ENCODE assay signal across 9 mouse cellular contexts in the genomic region with DNA sequence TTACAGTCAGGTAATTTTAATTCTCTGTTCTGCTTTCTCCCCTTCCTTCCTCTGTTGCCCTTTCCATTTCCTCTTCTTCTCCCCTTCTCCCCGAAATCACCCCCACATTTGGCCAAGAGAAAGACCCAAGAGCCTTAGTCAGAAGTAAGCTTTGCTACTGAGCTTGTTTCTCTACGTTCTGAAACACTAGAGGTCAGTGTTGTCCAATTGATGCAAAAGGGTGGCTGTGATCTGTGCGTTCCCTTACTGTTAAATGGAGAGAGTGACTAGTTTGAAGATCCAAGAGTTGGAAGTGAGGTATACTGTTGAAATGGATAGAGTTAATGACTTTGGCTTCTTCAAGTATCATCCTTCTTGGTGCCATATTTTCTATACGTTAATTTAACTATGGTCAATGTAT. TPM values are rescaled to one million over a fixed set of nuclear protein-coding genes. Genes with fewer than 3 reads are reported as not detected.
DNase-seq lines count a peak whose midpoint lies in the region; ATAC-seq and TF ChIP-seq lines count a peak whose summit lies in the region.
"Had no signal": no experiment of that assay in that cellular context is flagged by ENCODE, and none has a peak within 500 bp of the region (broad histone marks: within the 10 kb centered on the region; RNA-seq: fewer than 3 reads in every experiment).

No protein-coding gene starts in this region.

- no peaks in the 10 kb centered on the region for H3K9me3 ChIP-seq in embryonic facial prominence, embryonic 14.5 days (ENCODE audit: control insufficient read depth, low read length)

- no peak for TF ChIP-seq POLR2A in heart, adult 2 months (IDR thresholded peaks at IDR 0.05; ENCODE audit: insufficient read depth, low read depth, low read length)

- H3K9ac ChIP-seq in heart, adult 2 months (ENCODE audit: low read depth, low read length) = no peak overlapping the region
- no peak overlapping the region for H3K9ac ChIP-seq in embryonic facial prominence, embryonic 14.5 days (ENCODE audit: low read depth, low read length)

- no peak for TF ChIP-seq EP300 in heart, adult 2 months (IDR thresholded peaks at IDR 0.05; ENCODE audit: insufficient read depth, low read depth, low read length)

- H3K4me3 ChIP-seq in heart, adult 2 months = no peak overlapping the region
- H3K4me3 ChIP-seq in embryonic facial prominence, embryonic 14.5 days (ENCODE audit: low read depth, low read length) = no peak overlapping the region

- ATAC-seq in embryonic facial prominence, embryonic 14.5 days (ENCODE audit: low read depth) = no peak

- 0 out of 2 replicates have a peak, but pooled peaks have one; percentile 6 for TF ChIP-seq CTCF in heart, adult 2 months (IDR thresholded peaks at IDR 0.05)

- no peaks in the 10 kb centered on the region for H3K4me1 ChIP-seq in heart, adult 2 months (ENCODE audit: control insufficient read depth, insufficient read depth, low read length)
- no peaks in the 10 kb centered on the region for H3K4me1 ChIP-seq in embryonic facial prominence, embryonic 14.5 days (ENCODE audit: control insufficient read depth, insufficient read depth, low read length)

- no peaks in the 10 kb centered on the region for H3K27me3 ChIP-seq in heart, adult 2 months (ENCODE audit: control insufficient read depth, insufficient read depth, low read length)
- no peaks in the 10 kb centered on the region for H3K27me3 ChIP-seq in embryonic facial prominence, embryonic 14.5 days (replicated peaks; ENCODE audit: control insufficient read depth, insufficient read depth, low read length)

- DNase-seq in heart, adult 2 months = no peak
- DNase-seq in heart, postnatal 4 days = no peak
- DNase-seq in ES-CJ7 (ENCODE audit: low read depth, low spot score) = peak; percentile 71
- DNase-seq in embryonic facial prominence, embryonic 14.5 days (ENCODE audit: low spot score) = peak; percentile 22
- peak; percentile 66 to 67 for DNase-seq in left cerebral cortex, postnatal 14 days (ENCODE audit: low spot score in 2 of 2)
- DNase-seq in gastrocnemius, adult 8-10 months (ENCODE audit: low spot score in 2 of 2) = no peak
- DNase-seq in adrenal gland, adult 8-10 months = no peak
- no peak for DNase-seq in lung, postnatal 14 days

- intact Hi-C loops in heart, adult 2 months (cut with DNase I) = no loop called here
- intact Hi-C loops in left cerebral cortex, postnatal 14 days (cut with DNase I) = loop anchor here (5.0 to 10.0 kb wide), 2 partner anchors 1051 to 1134 kb away; no protein-coding TSS in a partner anchor

- H3K79me2 ChIP-seq in heart, adult 2 months (replicated peaks; ENCODE audit: control insufficient read depth, insufficient read depth, low read length) = no peaks in the 10 kb centered on the region

- no peak overlapping the region for H3K4me2 ChIP-seq in embryonic facial prominence, embryonic 14.5 days (ENCODE audit: low read depth, low read length)

- H3K36me3 ChIP-seq in heart, adult 2 months (ENCODE audit: control insufficient read depth, insufficient read depth, low read length) = no peaks in the 10 kb centered on the region
- no peaks in the 10 kb centered on the region for H3K36me3 ChIP-seq in embryonic facial prominence, embryonic 14.5 days (ENCODE audit: control insufficient read depth, insufficient read depth, low read length)

- 15% methylated on average over 4 of the region's 4 CpGs for WGBS in heart, adult 2 months
- 17% methylated on average over 4 of the region's 4 CpGs for WGBS in embryonic facial prominence, embryonic 14.5 days

- no peak overlapping the region for H3K27ac ChIP-seq in heart, adult 2 months
- H3K27ac ChIP-seq in embryonic facial prominence, embryonic 14.5 days (replicated peaks; ENCODE audit: low read depth, low read length) = no peak overlapping the region

RNA-seq across cellular contexts. Expression of gene Cntnap5c, which starts 1.5 kb away (rescaled TPM):
- not detected for total RNA-seq in heart, adult 2 months (2021)
- polyA plus RNA-seq in heart, adult 2 months (2012; rRNA removed) = not detected in 2 replicates
- not detected for total RNA-seq in heart, postnatal 4 days (2021)
- 0.08 and 0.10 TPM in 2 replicates for polyA plus RNA-seq in embryonic facial prominence, embryonic 14.5 days (2014; fragmentation: Nextera tagmentation; extraction: Ambion mirVana)
- 1 to 10 TPM; 6.5 to 7.9 TPM for total RNA-seq in left cerebral cortex, postnatal 14 days (2021)
- not detected for total RNA-seq in gastrocnemius, adult 8-10 months (2022)
- total RNA-seq in adrenal gland, adult 8-10 months (2022) = not detected
- polyA plus RNA-seq: limb, embryonic 11.5 days had no signal

RNA-seq across cellular contexts. Expression of gene Gm21834, which starts 28.9 kb away (rescaled TPM):
- not detected for total RNA-seq in heart, adult 2 months (2021)
- polyA plus RNA-seq in heart, adult 2 months (2012; rRNA removed) = not detected in 2 replicates
- total RNA-seq in heart, postnatal 4 days (2021) = not detected
- polyA plus RNA-seq in embryonic facial prominence, embryonic 14.5 days (2014; fragmentation: Nextera tagmentation; extraction: Ambion mirVana) = not detected in 2 replicates
- not detected for total RNA-seq in left cerebral cortex, postnatal 14 days (2021)
- total RNA-seq in gastrocnemius, adult 8-10 months (2022) = not detected
- total RNA-seq in adrenal gland, adult 8-10 months (2022) = not detected
- polyA plus RNA-seq: limb, embryonic 11.5 days had no signal

Comparison
In these comparisons a context has a peak if more than half of its experiments do, and no peak if none do; other contexts are left out.
1. DNase-seq: peak in ES-CJ7 (single experiment), embryonic facial prominence, embryonic 14.5 days (single experiment) and left cerebral cortex, postnatal 14 days (2 of 2); none in heart, adult 2 months (0 of 2), heart, postnatal 4 days (single experiment), gastrocnemius, adult 8-10 months (0 of 2), adrenal gland, adult 8-10 months (single experiment) and lung, postnatal 14 days (single experiment).
2. RNA of gene Cntnap5c, which starts 1.5 kb away (total RNA-seq): 6.5 to 7.9 TPM in left cerebral cortex, postnatal 14 days; not detected in adrenal gland, adult 8-10 months, not detected in heart, adult 2 months, not detected in heart, postnatal 4 days and not detected in gastrocnemius, adult 8-10 months; every median in the first group is over 4 times any median in the second.